13 mouse cellular contexts compared by ENCODE assay signal in genomic region chr9:86725604-86726380, GRCm38 (mm10). TPM values are rescaled to one million over a fixed set of nuclear protein-coding genes. Genes with fewer than 3 reads are reported as not detected.
DNase-seq lines count a peak whose midpoint lies in the region; ATAC-seq and TF ChIP-seq lines count a peak whose summit lies in the region.
"Had no signal": no experiment of that assay in that cellular context is flagged by ENCODE, and none has a peak within 500 bp of the region (broad histone marks: within the 10 kb centered on the region; RNA-seq: fewer than 3 reads in every experiment).

No protein-coding gene starts in this region.

- 69% methylated on average over 7 of the region's 7 CpGs for WGBS in hindbrain, embryonic 11.5 days
- WGBS in hindbrain, embryonic 10.5 days, result 77% methylated on average over 7 of the region's 7 CpGs
- 42% methylated on average over 7 of the region's 7 CpGs for WGBS in embryonic facial prominence, embryonic 15.5 days
- 51% methylated on average over 7 of the region's 7 CpGs for WGBS in hindbrain, embryonic 16.5 days
- WGBS in neural tube, embryonic 15.5 days, result 32% methylated on average over 7 of the region's 7 CpGs

- H3K4me3 ChIP-seq in hindbrain, embryonic 11.5 days (ENCODE audit: low read depth, low read length), result no peak overlapping the region
- no peak overlapping the region for H3K4me3 ChIP-seq in hindbrain, embryonic 10.5 days
- H3K4me3 ChIP-seq in embryonic facial prominence, embryonic 15.5 days (replicated peaks), result no peak overlapping the region
- no peak overlapping the region for H3K4me3 ChIP-seq in hindbrain, embryonic 16.5 days (ENCODE audit: low read length)
- no peak overlapping the region for H3K4me3 ChIP-seq in neural tube, embryonic 15.5 days (replicated peaks)
- H3K4me3 ChIP-seq in layer of hippocampus, adult 2 months, result no peak overlapping the region
- H3K4me3 ChIP-seq: heart, embryonic 13.5 days had no signal

- H3K4me2 ChIP-seq in hindbrain, embryonic 11.5 days (replicated peaks; ENCODE audit: low read depth, low read length), result no peak overlapping the region
- H3K4me2 ChIP-seq in embryonic facial prominence, embryonic 15.5 days (replicated peaks), result no peak overlapping the region
- no peak overlapping the region for H3K4me2 ChIP-seq in hindbrain, embryonic 16.5 days (ENCODE audit: low read length)
- 0 out of 2 replicates have a peak overlapping the region, but pooled peaks have one; percentile 19 for H3K4me2 ChIP-seq in neural tube, embryonic 15.5 days
- H3K4me2 ChIP-seq: heart, embryonic 13.5 days had no signal

- H3K9ac ChIP-seq in hindbrain, embryonic 11.5 days (ENCODE audit: low read depth, low read length), result no peak overlapping the region
- H3K9ac ChIP-seq in embryonic facial prominence, embryonic 15.5 days, result no peak overlapping the region
- H3K9ac ChIP-seq in hindbrain, embryonic 16.5 days (ENCODE audit: low read depth, low read length), result no peak overlapping the region
- no peak overlapping the region for H3K9ac ChIP-seq in neural tube, embryonic 15.5 days (replicated peaks)
- H3K9ac ChIP-seq: heart, embryonic 13.5 days had no signal

- no peak for TF ChIP-seq CTCF in layer of hippocampus, adult 2 months (conservative IDR thresholded peaks at IDR 0.05)

- no peak overlapping the region for H3K27ac ChIP-seq in hindbrain, embryonic 11.5 days (ENCODE audit: low read depth, low read length)
- no peak overlapping the region for H3K27ac ChIP-seq in hindbrain, embryonic 10.5 days
- no peak overlapping the region; the same call in 1 of the 2 replicates for H3K27ac ChIP-seq in embryonic facial prominence, embryonic 15.5 days (replicated peaks)
- H3K27ac ChIP-seq in hindbrain, embryonic 16.5 days (ENCODE audit: low read depth, low read length), result 0 out of 2 replicates have a peak overlapping the region, but pooled peaks have one; percentile 16
- peak overlapping the region; percentile 58 for H3K27ac ChIP-seq in neural tube, embryonic 15.5 days (replicated peaks)
- no peak overlapping the region for H3K27ac ChIP-seq in layer of hippocampus, adult 2 months
- H3K27ac ChIP-seq: heart, embryonic 13.5 days had no signal

- no peak for ATAC-seq in hindbrain, embryonic 11.5 days (ENCODE audit: low FRiP score)
- ATAC-seq in embryonic facial prominence, embryonic 15.5 days (ENCODE audit: insufficient number of reproducible peaks, low FRiP score, low TSS enrichment, low read depth), result peak; percentile 67; the same call in 1 of the 2 replicates
- peak; percentile 77 for ATAC-seq in hindbrain, embryonic 16.5 days
- peak; percentile 84 for ATAC-seq in neural tube, embryonic 15.5 days (ENCODE audit: low FRiP score)

- H3K36me3 ChIP-seq in hindbrain, embryonic 11.5 days (ENCODE audit: control insufficient read depth, insufficient read depth, low read length), result no peaks in the 10 kb centered on the region
- H3K36me3 ChIP-seq in hindbrain, embryonic 10.5 days, result no peaks in the 10 kb centered on the region
- H3K36me3 ChIP-seq in embryonic facial prominence, embryonic 15.5 days, result no peaks in the 10 kb centered on the region
- no peaks in the 10 kb centered on the region for H3K36me3 ChIP-seq in hindbrain, embryonic 16.5 days (ENCODE audit: control insufficient read depth, insufficient read depth, low read length)
- no peaks in the 10 kb centered on the region for H3K36me3 ChIP-seq in neural tube, embryonic 15.5 days
- H3K36me3 ChIP-seq: heart, embryonic 13.5 days had no signal

- H3K4me1 ChIP-seq in hindbrain, embryonic 11.5 days (replicated peaks; ENCODE audit: control insufficient read depth, insufficient read depth, low read length), result no peaks in the 10 kb centered on the region
- no peaks in the 10 kb centered on the region for H3K4me1 ChIP-seq in hindbrain, embryonic 10.5 days (replicated peaks)
- H3K4me1 ChIP-seq in embryonic facial prominence, embryonic 15.5 days, result no peaks in the 10 kb centered on the region
- no peaks in the 10 kb centered on the region for H3K4me1 ChIP-seq in hindbrain, embryonic 16.5 days (ENCODE audit: control insufficient read depth, insufficient read depth, low read depth, low read length)
- H3K4me1 ChIP-seq in neural tube, embryonic 15.5 days, result peaks cover 2% of the 10 kb centered on the region; the same call in 1 of the 2 replicates

- no peaks in the 10 kb centered on the region for H3K27me3 ChIP-seq in hindbrain, embryonic 11.5 days (ENCODE audit: control insufficient read depth, insufficient read depth, low read length)
- H3K27me3 ChIP-seq in hindbrain, embryonic 10.5 days (ENCODE audit: insufficient read depth, poor library complexity, severe bottlenecking), result no peaks in the 10 kb centered on the region
- no peaks in the 10 kb centered on the region for H3K27me3 ChIP-seq in embryonic facial prominence, embryonic 15.5 days
- H3K27me3 ChIP-seq in hindbrain, embryonic 16.5 days (replicated peaks; ENCODE audit: control insufficient read depth, insufficient read depth, low read length), result no peaks in the 10 kb centered on the region
- H3K27me3 ChIP-seq in neural tube, embryonic 15.5 days (replicated peaks), result no peaks in the 10 kb centered on the region
- H3K27me3 ChIP-seq: heart, embryonic 13.5 days had no signal

- no peaks in the 10 kb centered on the region for H3K9me3 ChIP-seq in hindbrain, embryonic 11.5 days (ENCODE audit: control insufficient read depth, low read length)
- no peaks in the 10 kb centered on the region for H3K9me3 ChIP-seq in hindbrain, embryonic 10.5 days
- H3K9me3 ChIP-seq in embryonic facial prominence, embryonic 15.5 days (replicated peaks), result no peaks in the 10 kb centered on the region
- H3K9me3 ChIP-seq in hindbrain, embryonic 16.5 days (ENCODE audit: control insufficient read depth, low read length), result no peaks in the 10 kb centered on the region
- no peaks in the 10 kb centered on the region for H3K9me3 ChIP-seq in neural tube, embryonic 15.5 days (replicated peaks)
- H3K9me3 ChIP-seq: heart, embryonic 13.5 days had no signal

- DNase-seq in hindbrain, embryonic 11.5 days (ENCODE audit: low spot score), result peak; percentile 5
- no peak for DNase-seq in hindbrain, embryonic 10.5 days (ENCODE audit: low spot score)
- no peak for DNase-seq in adrenal gland, adult 18-20 months (ENCODE audit: low spot score in 2 of 2)
- no peak for DNase-seq in layer of hippocampus, adult 2 months (ENCODE audit: low spot score in 2 of 2)
- DNase-seq in thymus, postnatal 10 days (ENCODE audit: low spot score in 2 of 2), result no peak
- DNase-seq: kidney, adult 11 months; lung, postnatal 14 days had no signal

RNA-seq across cellular contexts. Expression of gene Prss35, which starts 17.7 kb away (rescaled TPM):
- polyA plus RNA-seq in hindbrain, embryonic 11.5 days (2014; fragmentation: Nextera tagmentation; extraction: Ambion mirVana), result 0.48 and 1.1 TPM in 2 replicates
- 0.54 and 1.5 TPM in 2 replicates for polyA plus RNA-seq in hindbrain, embryonic 10.5 days (2016; fragmentation: Nextera tagmentation; extraction: Ambion mirVana)
- polyA plus RNA-seq in embryonic facial prominence, embryonic 15.5 days (2015; fragmentation: Nextera tagmentation; extraction: Ambion mirVana), result 54.5 and 64.6 TPM in 2 replicates
- 8.4 and 9.3 TPM in 2 replicates for polyA plus RNA-seq in hindbrain, embryonic 16.5 days (2015; fragmentation: Nextera tagmentation; extraction: Ambion mirVana)
- 11.0 and 12.4 TPM in 2 replicates for polyA plus RNA-seq in neural tube, embryonic 15.5 days (2015; fragmentation: Nextera tagmentation; extraction: Ambion mirVana)
- total RNA-seq in adrenal gland, adult 18-20 months (2021), result 100 to 1,000 TPM; 136 to 445 TPM
- 1 to 10 TPM; 5.3 to 5.9 TPM for total RNA-seq in layer of hippocampus, adult 2 months (2021)
- total RNA-seq: liver, adult 2 months; MEL had no signal
- polyA plus RNA-seq: liver, adult 2 months had no signal

RNA-seq across cellular contexts. Expression of gene Me1, which starts 30.0 kb away (rescaled TPM):
- 13.2 and 17.9 TPM in 2 replicates for polyA plus RNA-seq in hindbrain, embryonic 11.5 days (2014; fragmentation: Nextera tagmentation; extraction: Ambion mirVana)
- 9.8 and 12.4 TPM in 2 replicates for polyA plus RNA-seq in hindbrain, embryonic 10.5 days (2016; fragmentation: Nextera tagmentation; extraction: Ambion mirVana)
- 27.7 and 29.7 TPM in 2 replicates for polyA plus RNA-seq in embryonic facial prominence, embryonic 15.5 days (2015; fragmentation: Nextera tagmentation; extraction: Ambion mirVana)
- 40.8 and 55.5 TPM in 2 replicates for polyA plus RNA-seq in hindbrain, embryonic 16.5 days (2015; fragmentation: Nextera tagmentation; extraction: Ambion mirVana)
- polyA plus RNA-seq in neural tube, embryonic 15.5 days (2015; fragmentation: Nextera tagmentation; extraction: Ambion mirVana), result 47.1 and 54.1 TPM in 2 replicates
- 1,000 to 10,000 TPM; 1,361 to 1,780 TPM for total RNA-seq in adrenal gland, adult 18-20 months (2021)
- total RNA-seq in layer of hippocampus, adult 2 months (2021), result 10 to 100 TPM; 63.2 to 63.9 TPM

Comparison
In these comparisons a context has a peak if more than half of its experiments do, and no peak if none do; other contexts are left out.
1. H3K27ac ChIP-seq: peak in hindbrain, embryonic 16.5 days (single experiment) and neural tube, embryonic 15.5 days (single experiment); none in hindbrain, embryonic 11.5 days (single experiment), hindbrain, embryonic 10.5 days (single experiment), embryonic facial prominence, embryonic 15.5 days (single experiment) and layer of hippocampus, adult 2 months (single experiment).